Mouse (Mus musculus) stomach, embryonic 14.5 days (tissue): ENCODE measurements at regions not wholly inside any gene's neighbourhood (a gene's known extent, or its start where the extent isn't known, plus 50 kb on each side); places are given as distances from the start of the nearest gene placed in this dataset.

ENCODE experiments used
- ATAC-seq: fragments of 200-750 bp; cut with Nextera tagmentation; 2 replicates; pipeline ENCODE4 v1.8.0; 2017; ENCODE audit warnings: low read depth, moderate TSS enrichment; ENCODE audit not compliant: insufficient number of reproducible peaks, insufficient read depth, low FRiP score
- H3K27ac ChIP-seq: fragments of 300-500 bp; sonication (generic); 2 replicates; pipeline ENCODE4 v1.5.1; 2014; ENCODE audit warnings: mild to moderate bottlenecking, low read length, moderate library complexity, mixed read lengths
- H3K27me3 ChIP-seq: fragments of 300-500 bp; sonication (generic); 2 replicates; pipeline ENCODE4 v1.6.1; 2014; ENCODE audit warnings: low read length, control low read depth, mixed read lengths; ENCODE audit not compliant: control insufficient read depth, insufficient read depth
- H3K36me3 ChIP-seq: fragments of 300-500 bp; sonication (generic); 2 replicates; pipeline ENCODE4 v1.6.1; 2014; ENCODE audit warnings: mild to moderate bottlenecking, control low read depth, low read length, moderate library complexity, mixed read lengths; ENCODE audit not compliant: control insufficient read depth, insufficient read depth
- H3K4me1 ChIP-seq: fragments of 300-500 bp; sonication (generic); 2 replicates; pipeline ENCODE4 v1.6.1; 2014; ENCODE audit warnings: low read length, control low read depth, mixed read lengths; ENCODE audit not compliant: control insufficient read depth, insufficient read depth
- H3K4me2 ChIP-seq: fragments of 300-500 bp; sonication (generic); replicated peaks from 2 replicates; pipeline ENCODE4 v1.6.1; 2014; ENCODE audit warnings: low read depth, low read length, control low read depth
- H3K4me3 ChIP-seq: fragments of 300-500 bp; sonication (generic); 2 replicates; pipeline ENCODE4 v1.5.1; 2014; ENCODE audit warnings: low read depth, low read length, control low read depth
- H3K9ac ChIP-seq: fragments of 300-500 bp; sonication (generic); replicated peaks from 2 replicates; pipeline ENCODE4 v1.6.1; 2014; ENCODE audit warnings: low read depth, mild to moderate bottlenecking, control low read depth, low read length, moderate library complexity, mixed read lengths
- H3K9me3 ChIP-seq: fragments of 300-500 bp; sonication (generic); 2 replicates; pipeline ENCODE4 v1.6.1; 2016; ENCODE audit warnings: low read depth, low read length, control low read depth; ENCODE audit not compliant: control insufficient read depth
- WGBS: fragments of 180-500 bp; shearing (Covaris S2); extraction: QIAGEN DNeasy Blood & Tissue Kit; methylation state at CpG from one replicate; pipeline ENCODE4 v1.1.7; 2014; 5-methylcytosine and 5-hydroxymethylcytosine counted together

- no peak overlapping the region for H3K4me2 ChIP-seq
Measured at GRCm38 (mm10) chr1:75778889-75779288, 232.8 kb downstream of the Slc4a3 start.

GRCm38 (mm10) chr1:75783206-75783605 is 237.1 kb downstream of the Slc4a3 start:
- Histone ChIP-seq H3K9ac (no peak overlapping the region), H3K4me2 (no peak overlapping the region), H3K36me3 (no peaks in the 10 kb centered on the region), H3K4me3 (no peak overlapping the region), H3K9me3 (no peaks in the 10 kb centered on the region), H3K27ac (no peak overlapping the region), H3K4me1 (no peaks in the 10 kb centered on the region), H3K27me3 (no peaks in the 10 kb centered on the region)
- 66% methylated on average over 2 of the region's 2 CpGs for WGBS
- ATAC-seq = no peak

More at GRCm38 (mm10) chr1:75778889-75779288, 232.8 kb downstream of the Slc4a3 start:
- H3K36me3 ChIP-seq = no peaks in the 10 kb centered on the region
- H3K9ac ChIP-seq = no peak overlapping the region
- no peaks in the 10 kb centered on the region for H3K9me3 ChIP-seq
- 78% methylated on average over 8 of the region's 8 CpGs for WGBS
- H3K27ac ChIP-seq = no peak overlapping the region
- no peak for ATAC-seq
- H3K27me3 ChIP-seq = no peaks in the 10 kb centered on the region
- H3K4me3 ChIP-seq = no peak overlapping the region
- H3K4me1 ChIP-seq = no peaks in the 10 kb centered on the region

DNA sequence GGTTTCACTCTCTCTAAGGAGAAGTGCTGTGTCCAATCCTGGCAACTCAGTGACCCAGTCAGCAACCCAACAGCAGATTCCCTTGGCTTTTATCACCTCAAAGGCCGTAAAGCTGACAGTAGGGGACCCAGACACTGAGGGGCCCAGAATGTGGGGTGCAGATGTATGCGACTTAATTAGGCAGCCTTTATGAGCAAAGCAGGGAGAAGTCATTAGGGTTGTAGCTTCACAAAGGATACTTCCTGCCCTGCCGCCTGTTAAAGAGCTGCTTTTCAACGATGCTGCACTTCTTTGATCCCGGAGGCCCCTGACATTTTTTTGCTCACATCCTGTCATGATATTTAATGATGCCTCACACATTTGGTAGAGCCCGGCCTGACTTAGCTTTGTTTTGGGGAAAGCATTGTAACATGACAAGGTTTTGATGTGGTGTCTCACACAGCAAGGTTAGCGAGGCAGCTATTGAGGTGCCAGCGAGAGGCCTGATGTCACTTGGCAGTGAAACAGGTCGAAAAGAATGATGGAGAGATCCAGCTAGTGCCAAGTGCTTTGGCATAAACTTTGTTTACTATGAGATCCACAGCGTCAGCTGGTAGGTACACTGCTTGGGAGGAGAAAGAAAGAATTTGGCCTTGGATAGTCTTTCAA is 240.2 kb downstream of the Slc4a3 start:
- no peaks in the 10 kb centered on the region for H3K9me3 ChIP-seq
- no peaks in the 10 kb centered on the region for H3K27me3 ChIP-seq
- no peak for ATAC-seq
- no peaks in the 10 kb centered on the region for H3K4me1 ChIP-seq
- no peaks in the 10 kb centered on the region for H3K36me3 ChIP-seq
- H3K4me2 ChIP-seq = no peak overlapping the region
- H3K9ac ChIP-seq = no peak overlapping the region
- no peak overlapping the region for H3K27ac ChIP-seq
- 51% methylated on average over 10 of the region's 10 CpGs for WGBS
- H3K4me3 ChIP-seq = no peak overlapping the region

- no peak overlapping the region for H3K9ac ChIP-seq
- WGBS = 90% methylated on average over 1 of the region's 1 CpGs
- ATAC-seq = no peak
- H3K9me3 ChIP-seq = 0 out of 2 replicates have a peak, but pooled peaks cover 5% of the 10 kb centered on the region
- H3K27me3 ChIP-seq = no peaks in the 10 kb centered on the region
- H3K4me1 ChIP-seq = no peaks in the 10 kb centered on the region
- H3K4me3 ChIP-seq = no peak overlapping the region
- H3K27ac ChIP-seq = no peak overlapping the region
- H3K4me2 ChIP-seq = no peak overlapping the region
- H3K36me3 ChIP-seq = no peaks in the 10 kb centered on the region
Measured at GRCm38 (mm10) chr1:75791509-75791908, 245.4 kb downstream of the Slc4a3 start.

- no peak for ATAC-seq
- no peak overlapping the region for H3K4me2 ChIP-seq
Measured at GRCm38 (mm10) chr1:75797793-75798192, 251.7 kb downstream of the Slc4a3 start.

DNA sequence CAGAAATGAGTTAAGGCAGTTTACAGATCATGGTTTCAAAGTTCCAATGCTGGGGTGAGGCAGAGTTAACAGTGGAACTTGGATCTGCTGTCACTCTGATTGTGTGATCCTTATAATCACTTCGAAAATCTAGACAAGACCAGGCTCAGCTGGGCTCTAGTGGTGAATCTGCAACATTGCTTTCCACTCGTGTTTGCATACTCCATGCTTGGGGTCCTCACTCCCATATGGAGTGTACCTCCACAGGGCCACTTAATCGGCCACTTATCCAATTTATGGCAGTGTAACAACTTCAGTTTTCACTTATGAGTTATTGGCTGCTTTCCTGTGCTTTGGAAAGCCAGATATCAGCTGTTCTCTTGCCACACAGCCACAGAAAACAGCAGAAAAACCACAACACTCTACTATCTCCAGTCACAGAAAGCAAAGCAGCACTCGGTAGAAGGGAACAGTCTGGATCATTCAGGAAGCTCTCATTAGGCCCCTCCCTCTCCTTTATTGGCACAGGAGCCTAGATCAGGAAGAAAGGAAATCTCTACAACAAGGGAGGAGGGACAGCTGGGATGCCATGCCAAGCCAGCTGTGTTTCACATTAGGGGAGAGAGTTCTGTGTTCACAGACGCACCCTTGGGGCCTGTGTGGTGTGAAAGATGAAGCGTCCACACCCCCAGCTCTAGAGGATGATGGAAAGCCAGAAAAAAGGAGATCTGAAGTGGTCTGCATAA is 252.5 kb downstream of the Slc4a3 start:
- 59% methylated on average over 6 of the region's 6 CpGs for WGBS
- no peaks in the 10 kb centered on the region for H3K36me3 ChIP-seq
- no peaks in the 10 kb centered on the region for H3K27me3 ChIP-seq
- no peak for ATAC-seq
- H3K9ac ChIP-seq = no peak overlapping the region
- no peak overlapping the region for H3K4me3 ChIP-seq
- H3K4me1 ChIP-seq = no peaks in the 10 kb centered on the region
- H3K27ac ChIP-seq = no peak overlapping the region
- H3K9me3 ChIP-seq = no peaks in the 10 kb centered on the region
- H3K4me2 ChIP-seq = no peak overlapping the region

More at GRCm38 (mm10) chr1:75797793-75798192, 251.7 kb downstream of the Slc4a3 start:
- Histone ChIP-seq H3K4me1 (no peaks in the 10 kb centered on the region), H3K36me3 (no peaks in the 10 kb centered on the region), H3K9ac (no peak overlapping the region), H3K4me3 (no peak overlapping the region), H3K9me3 (0 out of 2 replicates have a peak, but pooled peaks cover 3% of the 10 kb centered on the region), H3K27me3 (no peaks in the 10 kb centered on the region), H3K27ac (no peak overlapping the region)
- 65% methylated on average over 6 of the region's 6 CpGs for WGBS

GRCm38 (mm10) chr1:75804473-75804872 is 258.4 kb downstream of the Slc4a3 start:
- no peaks in the 10 kb centered on the region for H3K36me3 ChIP-seq
- ATAC-seq = no peak
- no peaks in the 10 kb centered on the region for H3K27me3 ChIP-seq
- H3K9ac ChIP-seq = no peak overlapping the region
- no peaks in the 10 kb centered on the region for H3K9me3 ChIP-seq
- WGBS = 58% methylated on average over 2 of the region's 2 CpGs
- H3K27ac ChIP-seq = no peak overlapping the region
- H3K4me3 ChIP-seq = no peak overlapping the region
- H3K4me1 ChIP-seq = no peaks in the 10 kb centered on the region
- H3K4me2 ChIP-seq = no peak overlapping the region

- H3K4me2 ChIP-seq = no peak overlapping the region
- H3K36me3 ChIP-seq = no peaks in the 10 kb centered on the region
- 82% methylated on average over 3 of the region's 3 CpGs for WGBS
- no peaks in the 10 kb centered on the region for H3K4me1 ChIP-seq
- no peaks in the 10 kb centered on the region for H3K9me3 ChIP-seq
- H3K9ac ChIP-seq = no peak overlapping the region
- ATAC-seq = no peak
- H3K27me3 ChIP-seq = no peaks in the 10 kb centered on the region
- no peak overlapping the region for H3K4me3 ChIP-seq
- no peak overlapping the region for H3K27ac ChIP-seq
Measured at GRCm38 (mm10) chr1:75812471-75812870, 266.4 kb downstream of the Slc4a3 start.
